Mouse (Mus musculus) midbrain, embryonic 13.5 days (tissue): ENCODE measurements around the gene Agpat1. TPM values are rescaled to one million over a fixed set of nuclear protein-coding genes. Genes with fewer than 3 reads are reported as not detected.

Source experiments
- ATAC-seq: fragments of 200-750 bp; cut with Nextera tagmentation; 2 replicates; pipeline ENCODE4 v1.8.0; 2017; ENCODE audit warnings: mild to moderate bottlenecking, moderate TSS enrichment, moderate library complexity
- H3K27ac ChIP-seq: fragments of 300-500 bp; sonication (generic); 2 replicates; pipeline ENCODE4 v1.5.1; 2015; ENCODE audit warnings: inconsistent platforms, mild to moderate bottlenecking, moderate library complexity
- H3K27me3 ChIP-seq: fragments of 300-500 bp; sonication (generic); 2 replicates; pipeline ENCODE4 v1.6.1; 2015; ENCODE audit warnings: mild to moderate bottlenecking, inconsistent platforms
- H3K36me3 ChIP-seq: fragments of 300-500 bp; sonication (generic); 2 replicates; pipeline ENCODE4 v1.6.1; 2015; ENCODE audit warnings: mild to moderate bottlenecking, inconsistent platforms
- H3K4me1 ChIP-seq: fragments of 300-500 bp; sonication (generic); replicated peaks from 2 replicates; pipeline ENCODE4 v1.6.1; 2015; ENCODE audit warnings: inconsistent platforms
- H3K4me2 ChIP-seq: fragments of 300-500 bp; sonication (generic); replicated peaks from 2 replicates; pipeline ENCODE4 v1.6.1; 2015; ENCODE audit warnings: moderate library complexity, mild to moderate bottlenecking, inconsistent platforms
- H3K4me3 ChIP-seq: fragments of 300-500 bp; sonication (generic); replicated peaks from 2 replicates; pipeline ENCODE4 v1.5.1; 2015; ENCODE audit warnings: mild to moderate bottlenecking, inconsistent platforms
- H3K9ac ChIP-seq: fragments of 300-500 bp; sonication (generic); replicated peaks from 2 replicates; pipeline ENCODE4 v1.6.1; 2015; ENCODE audit warnings: mild to moderate bottlenecking, inconsistent platforms
- H3K9me3 ChIP-seq: fragments of 300-500 bp; sonication (generic); 2 replicates; pipeline ENCODE4 v1.6.1; 2016; ENCODE audit warnings: mild to moderate bottlenecking, inconsistent platforms
- WGBS: fragments of 180-500 bp; shearing (Covaris S2); methylation state at CpG from one replicate; pipeline ENCODE4 v1.1.7; 2015; 5-methylcytosine and 5-hydroxymethylcytosine counted together
- polyA plus RNA-seq: library from polyadenylated mRNA; unstranded; fragments of >200 nt; fragmentation: Nextera tagmentation; extraction: Ambion mirVana; gene quantifications from 2 replicates; pipeline ENCODE4 v1.2.1, GENCODE M21; 2015

Agpat1 gene
- polyA plus RNA-seq, 1 experiment from 2014 or later = 100 TPM

- peak overlapping the region; percentile 83 for H3K9ac ChIP-seq
- H3K4me1 ChIP-seq = peaks cover 65% of the 10 kb centered on the region
- H3K36me3 ChIP-seq = peaks cover 3% of the 10 kb centered on the region; the same call in 1 of the 2 replicates
- H3K4me2 ChIP-seq = peak overlapping the region; percentile 91
- peaks cover 34% of the 10 kb centered on the region for H3K27me3 ChIP-seq
- H3K4me3 ChIP-seq = peak overlapping the region; percentile 80
- H3K9me3 ChIP-seq = no peaks in the 10 kb centered on the region
- H3K27ac ChIP-seq = peak overlapping the region; percentile 94
- no peak for ATAC-seq
- WGBS = 11% methylated on average over 5 of the region's 5 CpGs
Measured at GRCm38 (mm10) chr17:34628644-34628967, 24.5 kb downstream of the Agpat1 start.

GRCm38 (mm10) chr17:34629221-34629751 lies 25.2 kb downstream of the Agpat1 start, which contains the start of gene Prrt1:
TSS of gene Prrt1 (plus strand) at chr17:34629533.
- H3K4me3 ChIP-seq = peak within 1 kb of the TSS; percentile 80
- peak; percentile 34; the same call in 1 of the 2 replicates for ATAC-seq
- peak within 1 kb of the TSS; percentile 83 for H3K9ac ChIP-seq
- H3K4me2 ChIP-seq = peak within 1 kb of the TSS; percentile 91
- H3K4me1 ChIP-seq = peaks cover 65% of the 10 kb centered on the region
- 0 out of 2 replicates have a peak, but pooled peaks cover 3% of the 10 kb centered on the region for H3K36me3 ChIP-seq
- H3K9me3 ChIP-seq = no peaks in the 10 kb centered on the region
- peak within 1 kb of the TSS; percentile 94 for H3K27ac ChIP-seq
- peaks cover 34% of the 10 kb centered on the region for H3K27me3 ChIP-seq
- WGBS = under 1% methylated on average over 16 of the region's 16 CpGs

GRCm38 (mm10) chr17:34629796-34630603 lies 25.9 kb downstream of the Agpat1 start:
- no peaks in the 10 kb centered on the region for H3K9me3 ChIP-seq
- H3K27ac ChIP-seq = peak overlapping the region; percentile 94
- WGBS = 13% methylated on average over 12 of the region's 12 CpGs
- peaks cover 65% of the 10 kb centered on the region for H3K4me1 ChIP-seq
- 0 out of 2 replicates have a peak, but pooled peaks cover 3% of the 10 kb centered on the region for H3K36me3 ChIP-seq
- ATAC-seq = no peak
- H3K4me3 ChIP-seq = peak overlapping the region; percentile 80
- peak overlapping the region; percentile 83 for H3K9ac ChIP-seq
- peak overlapping the region; percentile 91 for H3K4me2 ChIP-seq
- peaks cover 34% of the 10 kb centered on the region for H3K27me3 ChIP-seq

GRCm38 (mm10) chr17:34630761-34631301 lies 26.8 kb downstream of the Agpat1 start:
- Histone ChIP-seq H3K4me2 (peak overlapping the region; percentile 91), H3K9ac (peak overlapping the region; percentile 83), H3K27me3 (peaks cover 34% of the 10 kb centered on the region), H3K9me3 (no peaks in the 10 kb centered on the region), H3K4me3 (peak overlapping the region; percentile 80), H3K4me1 (peaks cover 60% of the 10 kb centered on the region), H3K27ac (no peak overlapping the region), H3K36me3 (no peaks in the 10 kb centered on the region)
- WGBS = 2% methylated on average over 45 of the region's 48 CpGs
- ATAC-seq = no peak

- H3K27ac ChIP-seq = no peak overlapping the region
- no peaks in the 10 kb centered on the region for H3K9me3 ChIP-seq
- H3K9ac ChIP-seq = peak overlapping the region; percentile 83
- 6% methylated on average over 12 of the region's 12 CpGs for WGBS
- peaks cover 34% of the 10 kb centered on the region for H3K27me3 ChIP-seq
- H3K4me2 ChIP-seq = peak overlapping the region; percentile 91
- peaks cover 52% of the 10 kb centered on the region for H3K4me1 ChIP-seq
- peak overlapping the region; percentile 80 for H3K4me3 ChIP-seq
- no peak for ATAC-seq
- H3K36me3 ChIP-seq = no peaks in the 10 kb centered on the region
Measured at GRCm38 (mm10) chr17:34631647-34632046, 27.6 kb downstream of the Agpat1 start.

GRCm38 (mm10) chr17:34632261-34632691 lies 28.2 kb downstream of the Agpat1 start:
- Histone ChIP-seq H3K27me3 (peaks cover 34% of the 10 kb centered on the region), H3K9ac (peak overlapping the region; percentile 83), H3K9me3 (no peaks in the 10 kb centered on the region), H3K4me1 (peaks cover 50% of the 10 kb centered on the region), H3K4me3 (peak overlapping the region; percentile 80), H3K4me2 (peak overlapping the region; percentile 91), H3K27ac (no peak overlapping the region), H3K36me3 (no peaks in the 10 kb centered on the region)
- WGBS = 2% methylated on average over 26 of the region's 26 CpGs
- ATAC-seq = no peak

- Histone ChIP-seq H3K9ac (no peak overlapping the region), H3K4me3 (no peak overlapping the region), H3K4me2 (no peak overlapping the region), H3K27me3 (peaks cover 24% of the 10 kb centered on the region), H3K27ac (no peak overlapping the region), H3K36me3 (no peaks in the 10 kb centered on the region), H3K4me1 (peaks cover 27% of the 10 kb centered on the region), H3K9me3 (no peaks in the 10 kb centered on the region)
- ATAC-seq = no peak
- WGBS = 66% methylated on average over 2 of the region's 2 CpGs
Measured at GRCm38 (mm10) chr17:34635671-34636070, 31.6 kb downstream of the Agpat1 start.

GRCm38 (mm10) chr17:34637459-34637858 lies 33.4 kb downstream of the Agpat1 start:
- Histone ChIP-seq H3K9ac (no peak overlapping the region), H3K4me2 (no peak overlapping the region), H3K36me3 (no peaks in the 10 kb centered on the region), H3K27ac (no peak overlapping the region), H3K4me1 (peaks cover 18% of the 10 kb centered on the region), H3K9me3 (no peaks in the 10 kb centered on the region), H3K27me3 (peaks cover 7% of the 10 kb centered on the region), H3K4me3 (no peak overlapping the region)
- WGBS = 71% methylated on average over 3 of the region's 3 CpGs
- no peak for ATAC-seq

GRCm38 (mm10) chr17:34639461-34640255 lies 35.6 kb downstream of the Agpat1 start:
- H3K27me3 ChIP-seq = no peaks in the 10 kb centered on the region; the same call in 1 of the 2 replicates
- WGBS = 84% methylated on average over 7 of the region's 7 CpGs
- H3K27ac ChIP-seq = 0 out of 2 replicates have a peak overlapping the region, but pooled peaks have one; percentile 12
- no peak for ATAC-seq
- 0 out of 2 replicates have a peak overlapping the region, but pooled peaks have one; percentile 34 for H3K9ac ChIP-seq
- H3K36me3 ChIP-seq = no peaks in the 10 kb centered on the region
- peaks cover 17% of the 10 kb centered on the region for H3K4me1 ChIP-seq
- H3K4me2 ChIP-seq = no peak overlapping the region
- H3K4me3 ChIP-seq = no peak overlapping the region
- H3K9me3 ChIP-seq = no peaks in the 10 kb centered on the region

- Histone ChIP-seq H3K4me3 (no peak overlapping the region), H3K27me3 (no peaks in the 10 kb centered on the region; the same call in 1 of the 2 replicates), H3K4me1 (peaks cover 29% of the 10 kb centered on the region), H3K36me3 (no peaks in the 10 kb centered on the region), H3K9ac (peak overlapping the region; percentile 34), H3K4me2 (no peak overlapping the region), H3K9me3 (no peaks in the 10 kb centered on the region), H3K27ac (peak overlapping the region; percentile 82)
- WGBS = 11% methylated on average over 11 of the region's 11 CpGs
- ATAC-seq = peak; percentile 32; the same call in 1 of the 2 replicates
Measured at GRCm38 (mm10) chr17:34640778-34641601, 36.9 kb downstream of the Agpat1 start.

- no peaks in the 10 kb centered on the region for H3K9me3 ChIP-seq
- no peak for ATAC-seq
- H3K9ac ChIP-seq = no peak overlapping the region
- H3K27me3 ChIP-seq = no peaks in the 10 kb centered on the region
- H3K4me3 ChIP-seq = no peak overlapping the region
- H3K4me2 ChIP-seq = no peak overlapping the region
- no peak overlapping the region for H3K27ac ChIP-seq
- peaks cover 35% of the 10 kb centered on the region for H3K4me1 ChIP-seq
- no peaks in the 10 kb centered on the region for H3K36me3 ChIP-seq
- 90% methylated on average over 3 of the region's 3 CpGs for WGBS
Measured at GRCm38 (mm10) chr17:34641945-34642344, 37.9 kb downstream of the Agpat1 start.
